Mouse (Mus musculus): ENCODE measurements around the gene Psmb11. TPM values are rescaled to one million over a fixed set of nuclear protein-coding genes. Genes with fewer than 3 reads are reported as not detected.

Psmb11 gene
- total RNA-seq (2021) = not detected
- long read RNA-seq, experiment 1 = 0 reads
- long read RNA-seq, experiment 2 = 0 reads

- no peak for DNase-seq
These were observed at the start of gene Psmb11 for GRCm38 (mm10) chr14:54621133-54621532. TSS of gene Psmb11 (plus strand) at chr14:54621433.

- no peak for DNase-seq
These were observed 49.1 kb upstream of the Psmb11 start for GRCm38 (mm10) chr14:54572122-54572521.

GRCm38 (mm10) chr14:54572790-54573736 is 48.2 kb upstream of the Psmb11 start:
- DNase-seq = peak; percentile 65

GRCm38 (mm10) chr14:54574253-54574652 is 47.0 kb upstream of the Psmb11 start:
- peak; percentile 31 for DNase-seq

GRCm38 (mm10) chr14:54575031-54575430 is 46.2 kb upstream of the Psmb11 start:
- DNase-seq = no peak

- peak; percentile 81 for DNase-seq
These were observed 45.6 kb upstream of the Psmb11 start for GRCm38 (mm10) chr14:54575631-54576030.

- DNase-seq = peak; percentile 56
These were observed 44.8 kb upstream of the Psmb11 start for GRCm38 (mm10) chr14:54576241-54577088.

GRCm38 (mm10) chr14:54577089-54577982 is 43.9 kb upstream of the Psmb11 start, which contains the start of gene Ajuba:
TSS of gene Ajuba (minus strand) at chr14:54577558.
- DNase-seq = peak; percentile 93

- peak; percentile 47 for DNase-seq
These were observed 43.2 kb upstream of the Psmb11 start for GRCm38 (mm10) chr14:54578063-54578462.

- no peak for DNase-seq
These were observed 41.6 kb upstream of the Psmb11 start for GRCm38 (mm10) chr14:54579638-54580037.

- DNase-seq = no peak
These were observed 38.7 kb upstream of the Psmb11 start for GRCm38 (mm10) chr14:54582536-54582935.

GRCm38 (mm10) chr14:54583681-54584338 is 37.4 kb upstream of the Psmb11 start:
- peak; percentile 84 for DNase-seq

- no peak for DNase-seq
These were observed 30.2 kb upstream of the Psmb11 start for GRCm38 (mm10) chr14:54591056-54591455.

GRCm38 (mm10) chr14:54592319-54592934 is 28.8 kb upstream of the Psmb11 start:
- peak; percentile 78 for DNase-seq

GRCm38 (mm10) chr14:54594055-54594454 is 27.2 kb upstream of the Psmb11 start:
- DNase-seq = no peak

GRCm38 (mm10) chr14:54594631-54595414 is 26.4 kb upstream of the Psmb11 start:
- no peak for DNase-seq

- DNase-seq = no peak
These were observed 24.1 kb upstream of the Psmb11 start for GRCm38 (mm10) chr14:54597084-54597483.

- no peak for DNase-seq
These were observed 19.6 kb upstream of the Psmb11 start for GRCm38 (mm10) chr14:54601601-54602000.

GRCm38 (mm10) chr14:54602613-54603012 is 18.6 kb upstream of the Psmb11 start:
- DNase-seq = peak; percentile 40
